Mouse (Mus musculus) thymus, adult 2 months (tissue): ENCODE measurements around the gene Polr1e. TPM values are rescaled to one million over a fixed set of nuclear protein-coding genes. Genes with fewer than 3 reads are reported as not detected.

Experiments used
- DNase-seq: peaks from one replicate; pipeline ENCODE4 v3.0.0; 2021
- H3K27ac ChIP-seq: fragments of 200-500 bp; 2 replicates; pipeline ENCODE4 v1.5.1; 2012; ENCODE audit warnings: low read length, control low read depth; ENCODE audit not compliant: control insufficient read depth, insufficient read depth
- H3K27me3 ChIP-seq: fragments of 200-500 bp; 2 replicates; pipeline ENCODE4 v1.6.1; 2012; ENCODE audit warnings: mild to moderate bottlenecking, low read length, moderate library complexity, mixed read lengths; ENCODE audit not compliant: control insufficient read depth, insufficient read depth
- H3K36me3 ChIP-seq: fragments of 200-500 bp; 2 replicates; pipeline ENCODE4 v1.6.1; 2012; ENCODE audit warnings: mild to moderate bottlenecking, low read length, moderate library complexity; ENCODE audit not compliant: control insufficient read depth, insufficient read depth
- H3K4me1 ChIP-seq: fragments of 200-500 bp; replicated peaks from 2 replicates; pipeline ENCODE4 v1.6.1; 2012; ENCODE audit warnings: low read length; ENCODE audit not compliant: control insufficient read depth, insufficient read depth
- H3K4me3 ChIP-seq: fragments of 200-500 bp; 2 replicates; pipeline ENCODE4 v1.5.1; 2012; ENCODE audit warnings: mild to moderate bottlenecking, low read length, control low read depth, moderate library complexity; ENCODE audit not compliant: control insufficient read depth, insufficient read depth
- CTCF ChIP-seq: fragments of 200-500 bp; IDR thresholded peaks from 2 replicates; pipeline ENCODE4 v1.5.1; 2012; ENCODE audit warnings: mild to moderate bottlenecking, control low read depth, low read length, moderate library complexity, borderline replicate concordance; ENCODE audit not compliant: control insufficient read depth, poor library complexity, insufficient read depth; ENCODE audit errors: extremely low read depth
- POLR2A ChIP-seq: fragments of 200-500 bp; IDR thresholded peaks from 2 replicates; pipeline ENCODE4 v1.6.1; 2012; ENCODE audit warnings: mild to moderate bottlenecking, low read length, control low read depth, moderate library complexity; ENCODE audit not compliant: control insufficient read depth, poor library complexity, insufficient read depth; ENCODE audit errors: extremely low read depth
- WGBS: fragments of 180-500 bp; shearing (Covaris S2); methylation state at CpG from one replicate; pipeline ENCODE4 v1.1.7; 2018; 5-methylcytosine and 5-hydroxymethylcytosine counted together
- polyA plus RNA-seq: library from polyadenylated mRNA; depleted of rRNA; stranded (reverse); fragments of >200 nt; gene quantifications from 2 replicates; pipeline ENCODE4 v1.2.3, GENCODE M21; 2012

Gene Polr1e
- polyA plus RNA-seq, 1 experiment = 11.1 TPM

DNA sequence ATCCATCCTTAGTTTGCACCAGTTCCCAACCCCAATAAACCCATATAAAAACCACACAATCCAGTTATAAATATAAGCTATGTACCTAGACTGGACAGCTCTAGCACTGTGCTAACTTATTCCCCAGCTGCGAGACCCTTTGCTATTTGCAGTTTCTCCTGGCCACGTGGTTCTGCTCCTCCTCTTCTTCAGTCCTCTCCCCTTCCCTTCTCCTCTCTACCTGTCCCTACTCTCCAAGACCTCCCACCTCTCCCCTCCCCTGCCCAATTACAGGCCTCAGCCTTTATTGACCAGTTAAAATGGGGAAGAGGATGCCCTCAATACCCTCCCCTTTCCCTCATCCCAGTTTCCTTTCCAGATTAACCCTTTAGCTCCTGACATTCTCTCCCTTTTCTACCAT, 4.8 kb upstream of the Polr1e start:
- H3K4me3 ChIP-seq = no peak overlapping the region
- peak overlapping the region; percentile 81; the same call in 1 of the 2 replicates for H3K27ac ChIP-seq
- DNase-seq = no peak
- 2% methylated on average over 2 of the region's 2 CpGs for WGBS
- peaks cover 5% of the 10 kb centered on the region for H3K4me1 ChIP-seq
- no peaks in the 10 kb centered on the region for H3K27me3 ChIP-seq
- TF ChIP-seq POLR2A = no peak
- TF ChIP-seq CTCF = no peak
- H3K36me3 ChIP-seq = no peaks in the 10 kb centered on the region

DNA sequence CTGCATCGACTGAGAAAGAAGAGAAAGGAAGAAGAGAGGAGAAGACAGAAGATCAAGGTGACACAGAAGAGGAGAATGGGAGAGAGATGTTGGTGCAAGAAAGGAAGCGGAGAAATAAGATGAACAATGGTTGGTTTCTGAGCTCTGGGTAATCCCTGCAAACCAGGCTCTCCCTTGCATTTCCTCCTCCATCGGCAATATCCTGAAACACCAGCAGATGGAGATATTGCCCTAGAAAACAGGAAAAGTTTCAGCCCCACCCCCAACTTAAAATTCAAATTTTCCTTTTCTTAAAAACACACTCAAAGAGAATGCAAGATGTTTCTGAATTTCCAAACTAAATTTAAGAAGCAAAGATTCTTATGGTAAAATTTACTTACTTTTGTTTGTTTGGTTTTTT, 2.8 kb upstream of the Polr1e start:
- Histone ChIP-seq H3K36me3 (no peaks in the 10 kb centered on the region), H3K4me3 (no peak overlapping the region), H3K27me3 (no peaks in the 10 kb centered on the region), H3K27ac (no peak overlapping the region), H3K4me1 (peaks cover 16% of the 10 kb centered on the region)
- WGBS = 18% methylated on average over 3 of the region's 3 CpGs
- DNase-seq = peak; percentile 64
- TF ChIP-seq CTCF = no peak
- TF ChIP-seq POLR2A = no peak

GRCm38 (mm10) chr4:45019009-45019408, 626 bp downstream of the Polr1e start:
- H3K27ac ChIP-seq = no peak overlapping the region

GRCm38 (mm10) chr4:45026459-45026858, 8.1 kb downstream of the Polr1e start:
- no peak overlapping the region for H3K27ac ChIP-seq
- 96% methylated on average over 4 of the region's 4 CpGs for WGBS
- TF ChIP-seq POLR2A = no peak
- no peak for TF ChIP-seq CTCF
- no peak overlapping the region for H3K4me3 ChIP-seq
- H3K36me3 ChIP-seq = 0 out of 2 replicates have a peak, but pooled peaks cover 8% of the 10 kb centered on the region
- no peaks in the 10 kb centered on the region for H3K4me1 ChIP-seq
- no peak for DNase-seq
- H3K27me3 ChIP-seq = no peaks in the 10 kb centered on the region

More at GRCm38 (mm10) chr4:45019009-45019408, 626 bp downstream of the Polr1e start:
- peaks cover 11% of the 10 kb centered on the region for H3K4me1 ChIP-seq
- 0 out of 2 replicates have a peak, but pooled peaks cover 1% of the 10 kb centered on the region for H3K36me3 ChIP-seq
- DNase-seq = peak; percentile 4
- H3K27me3 ChIP-seq = no peaks in the 10 kb centered on the region
- 2% methylated on average over 14 of the region's 14 CpGs for WGBS
- TF ChIP-seq CTCF (no peak), POLR2A (no peak)
- H3K4me3 ChIP-seq = peak overlapping the region; percentile 63

- WGBS = 35% methylated on average over 9 of the region's 9 CpGs
- H3K27me3 ChIP-seq = no peaks in the 10 kb centered on the region
- no peak for DNase-seq
- no peak overlapping the region for H3K27ac ChIP-seq
- H3K4me1 ChIP-seq = no peaks in the 10 kb centered on the region
- no peak overlapping the region for H3K4me3 ChIP-seq
- H3K36me3 ChIP-seq = 0 out of 2 replicates have a peak, but pooled peaks cover 3% of the 10 kb centered on the region
- no peak for TF ChIP-seq POLR2A
- no peak for TF ChIP-seq CTCF
Observed at GRCm38 (mm10) chr4:45032586-45032985, 14.2 kb downstream of the Polr1e start.

DNA sequence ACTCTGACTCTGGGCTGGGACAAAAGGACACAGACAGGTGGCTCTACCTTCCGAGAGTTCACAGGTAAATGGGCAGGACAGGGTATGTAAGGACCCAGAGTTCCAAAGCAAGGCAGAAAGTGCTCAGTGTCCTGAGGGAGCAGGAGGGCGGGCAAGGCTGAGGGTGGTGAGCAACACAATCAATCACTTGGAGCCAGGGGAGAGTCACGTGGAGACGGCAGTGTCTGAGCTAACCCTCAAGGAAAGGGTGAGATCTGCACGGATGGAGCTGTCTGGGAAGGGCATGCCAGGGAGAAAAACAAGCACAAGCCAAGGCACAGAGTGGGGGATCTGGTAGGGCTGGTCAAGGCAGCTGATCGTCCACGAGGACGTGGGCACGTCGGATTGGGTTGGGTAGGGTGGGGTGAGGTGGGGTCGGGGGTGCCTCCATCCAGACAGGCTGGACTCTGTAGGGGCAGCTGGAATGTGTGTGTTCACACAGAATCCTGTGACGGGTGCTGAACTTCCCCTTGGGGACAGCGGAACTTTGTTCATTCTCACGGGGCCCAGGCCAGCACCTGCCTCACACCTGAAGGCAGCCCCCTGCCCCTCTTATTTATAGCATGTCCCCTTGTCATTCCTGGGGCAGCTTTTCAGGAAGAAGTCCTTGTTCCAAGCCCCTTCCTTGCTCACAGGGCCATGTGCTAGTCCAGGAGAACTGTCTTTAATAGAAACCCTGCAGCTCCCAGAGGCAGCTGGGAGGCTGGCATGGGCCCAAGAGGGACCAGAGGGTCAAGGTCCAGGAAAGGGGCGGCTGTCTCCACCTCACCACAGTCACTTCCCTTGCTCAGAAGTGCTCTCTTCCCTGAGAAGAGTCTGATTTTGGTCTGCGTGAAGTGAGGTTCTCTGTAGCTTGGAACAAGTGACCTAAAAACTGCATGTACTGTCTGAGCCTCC, 16.6 kb downstream of the Polr1e start:
- 81% methylated on average over 16 of the region's 16 CpGs for WGBS
- H3K27me3 ChIP-seq = no peaks in the 10 kb centered on the region
- DNase-seq = no peak
- no peaks in the 10 kb centered on the region for H3K4me1 ChIP-seq
- H3K4me3 ChIP-seq = no peak overlapping the region
- H3K27ac ChIP-seq = no peak overlapping the region
- H3K36me3 ChIP-seq = no peaks in the 10 kb centered on the region
- TF ChIP-seq POLR2A = no peak
- no peak for TF ChIP-seq CTCF

- TF ChIP-seq POLR2A = no peak
- TF ChIP-seq CTCF = no peak
- no peak overlapping the region for H3K4me3 ChIP-seq
- no peaks in the 10 kb centered on the region for H3K4me1 ChIP-seq
- no peak overlapping the region for H3K27ac ChIP-seq
- no peak for DNase-seq
- H3K27me3 ChIP-seq = no peaks in the 10 kb centered on the region
- no peaks in the 10 kb centered on the region for H3K36me3 ChIP-seq
- WGBS = 58% methylated on average over 10 of the region's 10 CpGs
Observed at GRCm38 (mm10) chr4:45036048-45036447, 17.7 kb downstream of the Polr1e start.
